Mouse (Mus musculus) erythroblast, embryonic 14.5 days (primary cell): ENCODE measurements around the gene Olfr315.
"Not testable (repeated sequence)": the region's sequence is repeated elsewhere in the genome, so short reads cannot be mapped to it uniquely, and the experiment has no call there.

Experiments
- GATA1 ChIP-seq: IDR thresholded peaks from 2 replicates; pipeline ENCODE4 v1.6.1; 2012; ENCODE audit warnings: low read length, inconsistent platforms, mixed read lengths
- TAL1 ChIP-seq: IDR thresholded peaks from 3 replicates; pipeline ENCODE4 v1.6.1; 2012; ENCODE audit warnings: low read length, inconsistent platforms, mixed read lengths

DNA sequence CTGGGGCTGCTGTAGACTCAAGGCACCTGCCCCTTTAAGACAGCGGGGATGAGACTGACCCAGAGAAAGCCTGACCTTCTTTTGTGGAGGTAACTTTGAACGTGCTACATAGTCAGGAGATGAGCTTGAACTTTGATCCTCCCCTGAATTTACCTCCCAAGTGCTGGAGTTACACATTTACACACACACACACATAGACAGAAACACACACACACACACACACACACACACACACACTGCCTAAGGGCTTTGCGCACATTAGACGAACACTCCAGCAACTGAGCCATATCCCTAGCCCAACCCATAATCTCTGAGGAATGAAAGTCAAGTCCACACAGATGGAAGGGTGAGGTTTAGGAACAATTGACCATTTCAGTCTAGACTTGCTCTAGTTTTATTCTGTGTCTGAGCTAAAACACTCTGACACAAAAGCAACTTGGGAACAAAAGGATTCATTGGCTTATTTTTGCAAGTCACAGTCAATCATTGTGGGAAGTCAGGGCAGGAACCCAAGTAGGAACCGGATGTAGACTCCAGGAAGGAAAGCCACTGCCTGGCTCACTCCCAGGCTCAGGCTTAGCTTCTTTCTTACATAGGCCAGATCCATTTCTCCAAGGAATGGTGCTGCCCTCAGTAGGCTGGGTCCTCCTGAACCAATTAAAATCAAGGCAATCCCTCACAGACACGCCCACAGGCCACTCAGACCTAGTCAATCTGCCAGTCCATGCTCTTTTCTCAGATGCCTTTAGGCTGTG lies 44.9 kb upstream of the Olfr315 start:
- not testable (repeated sequence) for TF ChIP-seq GATA1, TAL1
